Mouse (Mus musculus) CH12.LX (cell line): ENCODE data around the gene Emx2. TPM values are rescaled to one million over a fixed set of nuclear protein-coding genes. Genes with fewer than 3 reads are reported as not detected.

Experiments used
- DNase-seq: peaks from one replicate; pipeline ENCODE4 v3.0.0-alpha.2; 2013; ENCODE audit errors: extremely low read depth
- H3K27ac ChIP-seq: 2 replicates; pipeline ENCODE4 v1.5.1; 2012; ENCODE audit warnings: low read depth, mild to moderate bottlenecking, control low read depth, moderate library complexity; ENCODE audit not compliant: insufficient read depth
- H3K27me3 ChIP-seq: replicated peaks from 2 replicates; pipeline ENCODE3; 2012; ENCODE audit warnings: inconsistent platforms
- H3K36me3 ChIP-seq, 2 experiments: replicated peaks in 1 of 2; 2 replicates each; pipeline versions ENCODE3 to v1.6.1; 2012; ENCODE audit warnings: inconsistent platforms in 1 of 2, low read length in 1 of 2, mild to moderate bottlenecking in 1 of 2, mixed read lengths in 1 of 2, moderate library complexity in 1 of 2; ENCODE audit not compliant: control insufficient read depth in 1 of 2, insufficient read depth in 1 of 2
- H3K4me1 ChIP-seq, 2 experiments: 2 replicates each; pipeline ENCODE4 v1.6.1; 2012; ENCODE audit warnings: inconsistent platforms in 1 of 2, moderate library complexity in 1 of 2; ENCODE audit not compliant: insufficient read depth in 2 of 2, control insufficient read depth in 1 of 2
- H3K4me2 ChIP-seq: 2 replicates; pipeline ENCODE4 v1.6.1; 2012; ENCODE audit warnings: low read depth, mild to moderate bottlenecking, control low read depth; ENCODE audit not compliant: poor library complexity, insufficient read depth, severe bottlenecking
- H3K4me3 ChIP-seq, 3 experiments: fragments of 150-350 bp in 1 of 3; sonication (generic) in 1 of 3; replicated peaks in 1 of 3; 2 replicates each; pipeline versions ENCODE3 to v1.5.1; 2011 to 2012; ENCODE audit warnings: low read depth in 2 of 3, low read length in 2 of 3, mild to moderate bottlenecking in 2 of 3, moderate library complexity in 2 of 3, control low read depth in 1 of 3, improper control_type of control experiment in 1 of 3, inconsistent platforms in 1 of 3, mixed read lengths in 1 of 3; ENCODE audit not compliant: poor library complexity in 1 of 3
- H3K79me2 ChIP-seq: replicated peaks from 2 replicates; pipeline ENCODE4 v1.6.1; 2012; ENCODE audit warnings: mild to moderate bottlenecking, moderate library complexity; ENCODE audit not compliant: control insufficient read depth, poor library complexity, insufficient read depth, severe bottlenecking; ENCODE audit errors: extremely low read depth
- H3K9ac ChIP-seq: 2 replicates; pipeline ENCODE4 v1.6.1; 2012; ENCODE audit warnings: low read depth, mild to moderate bottlenecking, control low read depth, moderate library complexity; ENCODE audit not compliant: insufficient read depth
- H3K9me3 ChIP-seq: replicated peaks from 2 replicates; pipeline ENCODE3; 2012; ENCODE audit warnings: low read length, inconsistent platforms, mixed read lengths
- CHD2 ChIP-seq: IDR thresholded peaks from 2 replicates; pipeline ENCODE4 v1.6.1; 2011; ENCODE audit warnings: low read length, improper control_type of control experiment
- ELF1 ChIP-seq: IDR thresholded peaks from 2 replicates; pipeline ENCODE4 v1.6.1; 2014; ENCODE audit warnings: low read depth, mild to moderate bottlenecking, inconsistent platforms, low read length, improper control_type of control experiment
- EP300 ChIP-seq: IDR thresholded peaks from 2 replicates; pipeline ENCODE4 v1.6.1; 2011; ENCODE audit warnings: low read length, improper control_type of control experiment
- GABPA ChIP-seq: IDR thresholded peaks from 2 replicates; pipeline ENCODE4 v1.6.1; 2012; ENCODE audit warnings: low read depth, low read length, improper control_type of control experiment, inconsistent platforms; ENCODE audit not compliant: insufficient replicate concordance
- HCFC1 ChIP-seq: IDR thresholded peaks from 2 replicates; pipeline ENCODE4 v1.6.1; 2012; ENCODE audit warnings: low read depth, mild to moderate bottlenecking, inconsistent platforms, low read length, improper control_type of control experiment
- JUN ChIP-seq: IDR thresholded peaks from 2 replicates; pipeline ENCODE4 v1.6.1; 2011; ENCODE audit warnings: low read depth, mild to moderate bottlenecking, low read length, improper control_type of control experiment, moderate library complexity; ENCODE audit not compliant: insufficient read depth
- JUND ChIP-seq: conservative IDR thresholded peaks from 2 replicates; pipeline ENCODE4 v1.6.1; 2011; ENCODE audit warnings: low read depth, low read length, improper control_type of control experiment
- MAZ ChIP-seq: IDR thresholded peaks from 2 replicates; pipeline ENCODE4 v1.6.1; 2012; ENCODE audit warnings: low read depth, mild to moderate bottlenecking, inconsistent platforms, low read length, improper control_type of control experiment, moderate library complexity
- MEF2A ChIP-seq: IDR thresholded peaks from 2 replicates; pipeline ENCODE4 v1.6.1; 2014; ENCODE audit warnings: low read depth, mild to moderate bottlenecking, inconsistent platforms, low read length, improper control_type of control experiment, borderline replicate concordance
- MYC ChIP-seq: IDR thresholded peaks from 2 replicates; pipeline ENCODE4 v1.6.1; 2011; ENCODE audit warnings: low read depth, mild to moderate bottlenecking, improper control_type of control experiment, low read length
- NELFE ChIP-seq: IDR thresholded peaks from 2 replicates; pipeline ENCODE4 v1.6.1; 2011; ENCODE audit warnings: low read depth, low read length, improper control_type of control experiment
- NRF1 ChIP-seq: IDR thresholded peaks from 2 replicates; pipeline ENCODE4 v1.6.1; 2014; ENCODE audit warnings: low read depth, mild to moderate bottlenecking, inconsistent platforms, low read length, improper control_type of control experiment, moderate library complexity
- PAX5 ChIP-seq: IDR thresholded peaks from 2 replicates; pipeline ENCODE4 v1.6.1; 2012; ENCODE audit warnings: low read length, inconsistent platforms, mixed read lengths
- POLR2A ChIP-seq: IDR thresholded peaks from 2 replicates; pipeline ENCODE4 v1.6.1; 2011; ENCODE audit warnings: low read depth, mild to moderate bottlenecking, improper control_type of control experiment, low read length
- TBP ChIP-seq: conservative IDR thresholded peaks from 2 replicates; pipeline ENCODE4 v1.6.1; 2011; ENCODE audit warnings: low read depth, low read length, improper control_type of control experiment
- TCF12 ChIP-seq: IDR thresholded peaks from 2 replicates; pipeline ENCODE4 v1.6.1; 2014; ENCODE audit warnings: low read depth, mild to moderate bottlenecking, inconsistent platforms, low read length, improper control_type of control experiment
- USF2 ChIP-seq: conservative IDR thresholded peaks from 2 replicates; pipeline ENCODE4 v1.6.1; 2011; ENCODE audit warnings: low read depth, low read length, improper control_type of control experiment
- ZNF384 ChIP-seq: IDR thresholded peaks from 2 replicates; pipeline ENCODE4 v1.6.1; 2012; ENCODE audit warnings: low read depth, low read length, improper control_type of control experiment, inconsistent platforms
- dilution Hi-C: fragments of 300-500 bp; cut with MboI; formaldehyde crosslinking; loops from 2 replicates; pipeline ENCODE4 v1.14.3; 2020; ENCODE audit warnings: low sequenced_read_pairs; ENCODE audit not compliant: extremely low pct_unique_long_range_greater_than_20kb, extremely low pct_ligation_motif_present
- in situ Hi-C: fragments of 300-500 bp; cut with MboI; formaldehyde crosslinking; loops from 3 replicates; pipeline ENCODE4 v1.14.3; 2019; ENCODE audit warnings: low sequenced_read_pairs, low pct_ligation_motif_present, low pct_unique_long_range_greater_than_20kb, mixed read lengths
- polyA plus RNA-seq: library from polyadenylated mRNA; unstranded; fragments of >175 nt; gene quantifications from 2 replicates; pipeline ENCODE4 v1.2.1, GENCODE M21; 2012; ENCODE audit warnings: low read depth; ENCODE audit not compliant: insufficient read length
- total RNA-seq, 2 experiments: library from RNA; depleted of rRNA; stranded (reverse); fragments of 300-350 nt in 1 of 2; fragments of >200 nt in 1 of 2; gene quantifications; 2 replicates each; pipeline ENCODE4 v1.2.3; 2012 to 2014

Emx2 gene
- total and polyA plus RNA-seq, 3 experiments = not detected

DNA sequence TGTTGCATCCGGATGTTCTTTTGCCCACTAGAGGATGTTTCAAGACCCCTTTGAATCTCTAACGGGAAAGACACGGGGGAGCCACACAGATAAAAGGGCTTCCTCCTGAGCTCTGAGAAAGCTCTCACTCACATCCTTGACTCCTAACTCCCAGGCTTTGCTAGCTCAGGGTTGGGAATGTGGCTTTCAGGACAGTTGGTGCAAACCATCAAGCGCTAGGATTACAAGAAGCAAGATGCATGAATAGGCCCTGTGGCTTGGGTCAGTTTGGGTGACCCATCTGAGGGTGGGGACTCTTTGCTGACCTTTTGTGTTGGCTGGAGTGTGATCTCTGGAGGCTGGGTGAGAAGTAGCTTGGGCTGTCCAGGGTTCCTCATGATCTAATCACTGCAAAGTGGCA is 5.9 kb upstream of the Emx2 start:
- H3K36me3 ChIP-seq = no peaks in the 10 kb centered on the region
- no peak for TF ChIP-seq ZNF384
- no peak for TF ChIP-seq JUN
- no peak for TF ChIP-seq ELF1
- TF ChIP-seq, all 38 proteins: peak for 0
- no peak overlapping the region for H3K4me2 ChIP-seq
- peaks cover under 1% of the 10 kb centered on the region for H3K9me3 ChIP-seq
- H3K27ac ChIP-seq = no peak overlapping the region
- peaks cover 0 to 6% of the 10 kb centered on the region in 2 experiments; a peak in 2 of 4 replicates for H3K4me1 ChIP-seq
- H3K9ac ChIP-seq = no peak overlapping the region
- H3K4me3 ChIP-seq = no peak overlapping the region
- in situ Hi-C loops (no loop called here), dilution Hi-C loops (no loop called here)
- no peaks in the 10 kb centered on the region for H3K27me3 ChIP-seq
- no peak for DNase-seq
- H3K79me2 ChIP-seq = no peaks in the 10 kb centered on the region

DNA sequence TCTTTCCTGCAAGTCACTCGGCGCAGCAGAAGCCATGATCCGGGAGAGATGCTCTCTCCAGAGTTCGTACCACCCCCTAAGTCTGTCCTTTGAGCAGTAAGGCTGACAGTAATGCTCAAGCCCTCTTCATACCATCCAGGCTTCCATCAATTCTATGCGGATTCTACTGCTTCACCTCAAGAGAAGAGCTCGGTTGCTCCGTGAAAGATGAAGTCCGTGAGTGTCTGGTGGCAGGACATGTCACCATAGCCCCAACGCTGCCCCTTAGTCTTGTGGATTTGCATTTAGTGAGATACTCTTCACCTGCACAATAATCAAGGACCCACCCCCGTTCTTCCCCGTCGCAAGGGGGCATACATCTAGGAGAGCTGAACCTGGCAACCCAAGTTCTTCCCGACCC is 4.6 kb upstream of the Emx2 start:
- no peak overlapping the region for H3K27ac ChIP-seq
- H3K27me3 ChIP-seq = no peaks in the 10 kb centered on the region
- no peaks in the 10 kb centered on the region for H3K79me2 ChIP-seq
- dilution Hi-C loops (no loop called here), in situ Hi-C loops (no loop called here)
- H3K4me3 ChIP-seq = no peak overlapping the region
- no peak overlapping the region for H3K4me2 ChIP-seq
- H3K4me1 ChIP-seq = no peaks in the 10 kb centered on the region; a peak in 1 of 4 replicates
- no peaks in the 10 kb centered on the region for H3K36me3 ChIP-seq
- H3K9me3 ChIP-seq = peaks cover 13% of the 10 kb centered on the region
- DNase-seq = no peak
- no peak overlapping the region for H3K9ac ChIP-seq
- TF ChIP-seq PAX5 (no peak), NELFE (no peak), TCF12 (no peak), JUND (no peak), MYC (no peak), EP300 (no peak), NRF1 (no peak), HCFC1 (no peak), MAZ (no peak), MEF2A (no peak), TBP (no peak), ZNF384 (no peak), POLR2A (no peak), CHD2 (no peak), USF2 (no peak), GABPA (no peak)
